Mouse (Mus musculus): ENCODE data around the gene Ncbp2. TPM values are rescaled to one million over a fixed set of nuclear protein-coding genes. Genes with fewer than 3 reads are reported as not detected.

The Ncbp2 gene
- polyA plus RNA-seq, 1 experiment from 2014 or later: 143 TPM

GRCm38 (mm10) chr16:31924368-31924767 lies 23.9 kb upstream of the Ncbp2 start:
- Histone ChIP-seq H3K27ac (no peak overlapping the region), H3K4me3 (no peak overlapping the region), H3K27me3 (no peaks in the 10 kb centered on the region), H3K9ac (no peak overlapping the region), H3K36me3 (no peaks in the 10 kb centered on the region), H3K4me2 (no peak overlapping the region), H3K4me1 (no peaks in the 10 kb centered on the region), H3K9me3 (no peaks in the 10 kb centered on the region)
- 79% methylated on average over 6 of the region's 6 CpGs for WGBS
- ATAC-seq (ENCODE audit: insufficient number of reproducible peaks, insufficient read depth, low FRiP score, low TSS enrichment, low read depth): no peak

- 77% methylated on average over 6 of the region's 6 CpGs for WGBS
- ATAC-seq (ENCODE audit: insufficient number of reproducible peaks, insufficient read depth, low FRiP score, low TSS enrichment, low read depth): no peak
- Histone ChIP-seq H3K9ac (no peak overlapping the region), H3K4me3 (no peak overlapping the region), H3K27ac (no peak overlapping the region), H3K36me3 (no peaks in the 10 kb centered on the region), H3K4me1 (no peaks in the 10 kb centered on the region), H3K4me2 (no peak overlapping the region), H3K27me3 (no peaks in the 10 kb centered on the region), H3K9me3 (no peaks in the 10 kb centered on the region)
These were observed 22.2 kb upstream of the Ncbp2 start for GRCm38 (mm10) chr16:31926091-31926490.

GRCm38 (mm10) chr16:31926547-31927182 lies 21.6 kb upstream of the Ncbp2 start:
- WGBS: 72% methylated on average over 13 of the region's 13 CpGs
- Histone ChIP-seq H3K4me1 (no peaks in the 10 kb centered on the region), H3K4me3 (no peak overlapping the region), H3K27me3 (no peaks in the 10 kb centered on the region; the same call in 1 of the 2 replicates), H3K4me2 (no peak overlapping the region), H3K9ac (no peak overlapping the region), H3K27ac (no peak overlapping the region), H3K36me3 (no peaks in the 10 kb centered on the region), H3K9me3 (no peaks in the 10 kb centered on the region)
- no peak for ATAC-seq (ENCODE audit: insufficient number of reproducible peaks, insufficient read depth, low FRiP score, low TSS enrichment, low read depth)

- H3K36me3 ChIP-seq: no peaks in the 10 kb centered on the region
- 75% methylated on average over 5 of the region's 5 CpGs for WGBS
- H3K4me1 ChIP-seq: no peaks in the 10 kb centered on the region
- ATAC-seq (ENCODE audit: insufficient number of reproducible peaks, insufficient read depth, low FRiP score, low TSS enrichment, low read depth): no peak
- no peak overlapping the region for H3K27ac ChIP-seq
- no peak overlapping the region for H3K4me3 ChIP-seq
- no peaks in the 10 kb centered on the region for H3K9me3 ChIP-seq
- H3K4me2 ChIP-seq: no peak overlapping the region
- no peaks in the 10 kb centered on the region; the same call in 1 of the 2 replicates for H3K27me3 ChIP-seq
- no peak overlapping the region for H3K9ac ChIP-seq
These were observed 20.9 kb upstream of the Ncbp2 start for GRCm38 (mm10) chr16:31927412-31927811.

GRCm38 (mm10) chr16:31931330-31931729 lies 17.0 kb upstream of the Ncbp2 start:
- no peak overlapping the region for H3K27ac ChIP-seq
- no peak overlapping the region for H3K9ac ChIP-seq
- no peaks in the 10 kb centered on the region for H3K36me3 ChIP-seq
- no peaks in the 10 kb centered on the region for H3K9me3 ChIP-seq
- peaks cover 28% of the 10 kb centered on the region for H3K4me1 ChIP-seq
- H3K4me3 ChIP-seq: no peak overlapping the region
- WGBS: 55% methylated on average over 17 of the region's 17 CpGs
- no peak for ATAC-seq (ENCODE audit: insufficient number of reproducible peaks, insufficient read depth, low FRiP score, low TSS enrichment, low read depth)
- H3K27me3 ChIP-seq: peaks cover 36% of the 10 kb centered on the region
- H3K4me2 ChIP-seq: peak overlapping the region; percentile 20; the same call in 1 of the 2 replicates

- Histone ChIP-seq H3K27me3 (peaks cover 45% of the 10 kb centered on the region), H3K4me1 (peaks cover 28% of the 10 kb centered on the region), H3K27ac (no peak overlapping the region), H3K4me3 (no peak overlapping the region), H3K36me3 (no peaks in the 10 kb centered on the region), H3K9ac (no peak overlapping the region), H3K4me2 (peak overlapping the region; percentile 94; the same call in 1 of the 2 replicates), H3K9me3 (no peaks in the 10 kb centered on the region)
- no peak for ATAC-seq (ENCODE audit: insufficient number of reproducible peaks, insufficient read depth, low FRiP score, low TSS enrichment, low read depth)
- WGBS: 55% methylated on average over 5 of the region's 5 CpGs
These were observed 16.1 kb upstream of the Ncbp2 start for GRCm38 (mm10) chr16:31932255-31932654.

GRCm38 (mm10) chr16:31932840-31933697 lies 15.2 kb upstream of the Ncbp2 start:
- under 1% methylated on average over 50 of the region's 50 CpGs for WGBS
- peaks cover 28% of the 10 kb centered on the region for H3K4me1 ChIP-seq
- 0 out of 2 replicates have a peak overlapping the region, but pooled peaks have one; percentile 34 for H3K27ac ChIP-seq
- peaks cover 50% of the 10 kb centered on the region for H3K27me3 ChIP-seq
- peak overlapping the region; percentile 94 for H3K4me2 ChIP-seq
- peak; percentile 82 for ATAC-seq (ENCODE audit: insufficient number of reproducible peaks, insufficient read depth, low FRiP score, low TSS enrichment, low read depth)
- peak overlapping the region; percentile 72 for H3K9ac ChIP-seq
- H3K36me3 ChIP-seq: no peaks in the 10 kb centered on the region
- no peaks in the 10 kb centered on the region for H3K9me3 ChIP-seq
- H3K4me3 ChIP-seq: peak overlapping the region; percentile 55

GRCm38 (mm10) chr16:31933751-31934549 lies 14.4 kb upstream of the Ncbp2 start, which contains the start of gene Pigz:
Gene Pigz, plus strand, starts transcription at chr16:31933851.
- peak within 1 kb of the TSS; percentile 94 for H3K4me2 ChIP-seq
- peaks cover 50% of the 10 kb centered on the region for H3K27me3 ChIP-seq
- WGBS: 6% methylated on average over 42 of the region's 42 CpGs
- peak within 1 kb of the TSS; percentile 55 for H3K4me3 ChIP-seq
- H3K9ac ChIP-seq: peak within 1 kb of the TSS; percentile 72
- no peak for ATAC-seq (ENCODE audit: insufficient number of reproducible peaks, insufficient read depth, low FRiP score, low TSS enrichment, low read depth)
- H3K9me3 ChIP-seq: no peaks in the 10 kb centered on the region
- H3K36me3 ChIP-seq: no peaks in the 10 kb centered on the region
- peaks cover 28% of the 10 kb centered on the region for H3K4me1 ChIP-seq
- 0 out of 2 replicates have a peak within 1 kb of the TSS, but pooled peaks have one; percentile 34 for H3K27ac ChIP-seq

GRCm38 (mm10) chr16:31934550-31935010 lies 13.7 kb upstream of the Ncbp2 start:
- peak overlapping the region; percentile 55 for H3K4me3 ChIP-seq
- no peak for ATAC-seq (ENCODE audit: insufficient number of reproducible peaks, insufficient read depth, low FRiP score, low TSS enrichment, low read depth)
- peak overlapping the region; percentile 63 for H3K4me2 ChIP-seq
- no peaks in the 10 kb centered on the region for H3K36me3 ChIP-seq
- H3K27ac ChIP-seq: no peak overlapping the region
- peak overlapping the region; percentile 54; the same call in 1 of the 2 replicates for H3K9ac ChIP-seq
- no peaks in the 10 kb centered on the region for H3K9me3 ChIP-seq
- peaks cover 28% of the 10 kb centered on the region for H3K4me1 ChIP-seq
- peaks cover 50% of the 10 kb centered on the region for H3K27me3 ChIP-seq
- 15% methylated on average over 13 of the region's 13 CpGs for WGBS

GRCm38 (mm10) chr16:31935091-31935979 lies 13.0 kb upstream of the Ncbp2 start:
- no peak for ATAC-seq (ENCODE audit: insufficient number of reproducible peaks, insufficient read depth, low FRiP score, low TSS enrichment, low read depth)
- no peaks in the 10 kb centered on the region for H3K9me3 ChIP-seq
- H3K4me3 ChIP-seq: peak overlapping the region; percentile 37
- H3K4me1 ChIP-seq: peaks cover 28% of the 10 kb centered on the region
- 2% methylated on average over 36 of the region's 36 CpGs for WGBS
- H3K27ac ChIP-seq: no peak overlapping the region
- H3K9ac ChIP-seq: peak overlapping the region; percentile 54; the same call in 1 of the 2 replicates
- H3K36me3 ChIP-seq: no peaks in the 10 kb centered on the region
- H3K27me3 ChIP-seq: peaks cover 50% of the 10 kb centered on the region
- H3K4me2 ChIP-seq: peak overlapping the region; percentile 63

Data from embryonic facial prominence, embryonic 13.5 days (tissue).